Mouse (Mus musculus): ENCODE measurements at regions not wholly inside any gene's neighbourhood (a gene's known extent, or its start where the extent isn't known, plus 50 kb on each side); places are given as distances from the start of the nearest gene placed in this dataset.

GRCm38 (mm10) chr10:125164671-125165070 lies 224.6 kb downstream of the Slc16a7 start:
- no peak overlapping the region for H3K4me3 ChIP-seq (ENCODE audit: insufficient read depth, low read length)
- TF ChIP-seq POLR2A (IDR thresholded peaks at IDR 0.05; ENCODE audit: extremely low read depth, insufficient read depth, low read length) (no peak), CTCF (IDR thresholded peaks at IDR 0.05; ENCODE audit: extremely low read depth, insufficient read depth, low read length) (no peak)
- no peaks in the 10 kb centered on the region for H3K4me1 ChIP-seq (ENCODE audit: control insufficient read depth, insufficient read depth, low read length)
- H3K27ac ChIP-seq (ENCODE audit: insufficient read depth, low read length) = no peak overlapping the region

GRCm38 (mm10) chr10:125161077-125161476 lies 228.2 kb downstream of the Slc16a7 start:
- Histone ChIP-seq H3K27ac (ENCODE audit: insufficient read depth, low read length) (no peak overlapping the region), H3K4me3 (ENCODE audit: insufficient read depth, low read length) (no peak overlapping the region), H3K4me1 (ENCODE audit: control insufficient read depth, insufficient read depth, low read length) (no peaks in the 10 kb centered on the region)
- TF ChIP-seq CTCF (IDR thresholded peaks at IDR 0.05; ENCODE audit: extremely low read depth, insufficient read depth, low read length) (no peak), POLR2A (IDR thresholded peaks at IDR 0.05; ENCODE audit: extremely low read depth, insufficient read depth, low read length) (no peak)

GRCm38 (mm10) chr10:125148753-125149152 lies 240.5 kb downstream of the Slc16a7 start:
- TF ChIP-seq POLR2A (IDR thresholded peaks at IDR 0.05; ENCODE audit: extremely low read depth, insufficient read depth, low read length) (no peak), CTCF (IDR thresholded peaks at IDR 0.05; ENCODE audit: extremely low read depth, insufficient read depth, low read length) (no peak)
- Histone ChIP-seq H3K4me1 (ENCODE audit: control insufficient read depth, insufficient read depth, low read length) (no peaks in the 10 kb centered on the region), H3K27ac (ENCODE audit: insufficient read depth, low read length) (0 out of 2 replicates have a peak overlapping the region, but pooled peaks have one; percentile 40), H3K4me3 (ENCODE audit: insufficient read depth, low read length) (no peak overlapping the region)

GRCm38 (mm10) chr10:125147239-125147782 lies 242.0 kb downstream of the Slc16a7 start:
- no peak overlapping the region for H3K4me3 ChIP-seq (ENCODE audit: insufficient read depth, low read length)
- H3K4me1 ChIP-seq (ENCODE audit: control insufficient read depth, insufficient read depth, low read length) = no peaks in the 10 kb centered on the region
- TF ChIP-seq POLR2A (IDR thresholded peaks at IDR 0.05; ENCODE audit: extremely low read depth, insufficient read depth, low read length) (no peak), CTCF (IDR thresholded peaks at IDR 0.05; ENCODE audit: extremely low read depth, insufficient read depth, low read length) (no peak)
- no peak overlapping the region for H3K27ac ChIP-seq (ENCODE audit: insufficient read depth, low read length)

- H3K27ac ChIP-seq (ENCODE audit: insufficient read depth, low read length) = no peak overlapping the region
- H3K4me3 ChIP-seq (ENCODE audit: insufficient read depth, low read length) = no peak overlapping the region
- no peaks in the 10 kb centered on the region for H3K4me1 ChIP-seq (ENCODE audit: control insufficient read depth, insufficient read depth, low read length)
These were observed 242.9 kb downstream of the Slc16a7 start for GRCm38 (mm10) chr10:125146365-125146764.

GRCm38 (mm10) chr10:125145809-125146208 lies 243.5 kb downstream of the Slc16a7 start:
- H3K4me3 ChIP-seq (ENCODE audit: insufficient read depth, low read length) = no peak overlapping the region
- no peak overlapping the region for H3K27ac ChIP-seq (ENCODE audit: insufficient read depth, low read length)
- TF ChIP-seq CTCF (IDR thresholded peaks at IDR 0.05; ENCODE audit: extremely low read depth, insufficient read depth, low read length) (no peak), POLR2A (IDR thresholded peaks at IDR 0.05; ENCODE audit: extremely low read depth, insufficient read depth, low read length) (no peak)
- H3K4me1 ChIP-seq (ENCODE audit: control insufficient read depth, insufficient read depth, low read length) = no peaks in the 10 kb centered on the region

More at GRCm38 (mm10) chr10:125146365-125146764, 242.9 kb downstream of the Slc16a7 start:
- TF ChIP-seq POLR2A (IDR thresholded peaks at IDR 0.05; ENCODE audit: extremely low read depth, insufficient read depth, low read length) = no peak
- no peak for TF ChIP-seq CTCF (IDR thresholded peaks at IDR 0.05; ENCODE audit: extremely low read depth, insufficient read depth, low read length)

GRCm38 (mm10) chr10:125121762-125122161 lies 267.5 kb downstream of the Slc16a7 start:
- Histone ChIP-seq H3K27ac (ENCODE audit: insufficient read depth, low read length) (no peak overlapping the region), H3K4me1 (ENCODE audit: control insufficient read depth, insufficient read depth, low read length) (no peaks in the 10 kb centered on the region; the same call in 1 of the 2 replicates), H3K4me3 (ENCODE audit: insufficient read depth, low read length) (no peak overlapping the region)
- TF ChIP-seq CTCF (IDR thresholded peaks at IDR 0.05; ENCODE audit: extremely low read depth, insufficient read depth, low read length) (no peak), POLR2A (IDR thresholded peaks at IDR 0.05; ENCODE audit: extremely low read depth, insufficient read depth, low read length) (no peak)

- H3K27ac ChIP-seq (ENCODE audit: insufficient read depth, low read length) = no peak overlapping the region
- no peak overlapping the region for H3K4me3 ChIP-seq (ENCODE audit: insufficient read depth, low read length)
- TF ChIP-seq POLR2A (IDR thresholded peaks at IDR 0.05; ENCODE audit: extremely low read depth, insufficient read depth, low read length) = no peak
- TF ChIP-seq CTCF (IDR thresholded peaks at IDR 0.05; ENCODE audit: extremely low read depth, insufficient read depth, low read length) = peak; percentile 54; the same call in 1 of the 2 replicates
- no peaks in the 10 kb centered on the region; the same call in 1 of the 2 replicates for H3K4me1 ChIP-seq (ENCODE audit: control insufficient read depth, insufficient read depth, low read length)
These were observed 274.9 kb downstream of the Slc16a7 start for GRCm38 (mm10) chr10:125114318-125114717.

- no peak overlapping the region for H3K27ac ChIP-seq (ENCODE audit: insufficient read depth, low read length)
- TF ChIP-seq POLR2A (IDR thresholded peaks at IDR 0.05; ENCODE audit: extremely low read depth, insufficient read depth, low read length) (no peak), CTCF (IDR thresholded peaks at IDR 0.05; ENCODE audit: extremely low read depth, insufficient read depth, low read length) (no peak)
- H3K4me1 ChIP-seq (ENCODE audit: control insufficient read depth, insufficient read depth, low read length) = peaks cover 2% of the 10 kb centered on the region
- no peak overlapping the region for H3K4me3 ChIP-seq (ENCODE audit: insufficient read depth, low read length)
These were observed 280.3 kb downstream of the Slc16a7 start for GRCm38 (mm10) chr10:125108986-125109385.

GRCm38 (mm10) chr10:125084975-125085374 lies 304.3 kb downstream of the Slc16a7 start:
- H3K4me3 ChIP-seq (ENCODE audit: insufficient read depth, low read length) = no peak overlapping the region
- no peaks in the 10 kb centered on the region for H3K4me1 ChIP-seq (ENCODE audit: control insufficient read depth, insufficient read depth, low read length)
- no peak overlapping the region for H3K27ac ChIP-seq (ENCODE audit: insufficient read depth, low read length)
- TF ChIP-seq POLR2A (IDR thresholded peaks at IDR 0.05; ENCODE audit: extremely low read depth, insufficient read depth, low read length) (no peak), CTCF (IDR thresholded peaks at IDR 0.05; ENCODE audit: extremely low read depth, insufficient read depth, low read length) (no peak)

All from cortical plate, adult 2 months (tissue).